Mouse (Mus musculus): ENCODE data around the gene Dnhd1.
"Not testable (repeated sequence)": the region's sequence is repeated elsewhere in the genome, so short reads cannot be mapped to it uniquely, and the experiment has no call there.

Dnhd1 gene

GRCm38 (mm10) chr7:105740089-105740795 lies 89.6 kb downstream of the Dnhd1 start:
- no peak for DNase-seq (ENCODE audit: low read depth)

- no peak for DNase-seq (ENCODE audit: low read depth)
Measured at GRCm38 (mm10) chr7:105740851-105741250, 90.2 kb downstream of the Dnhd1 start.

- no peak for DNase-seq (ENCODE audit: low read depth)
Measured at GRCm38 (mm10) chr7:105741978-105742377, 91.4 kb downstream of the Dnhd1 start.

- DNase-seq (ENCODE audit: low read depth): not testable (repeated sequence)
Measured at GRCm38 (mm10) chr7:105742539-105743215, 92.0 kb downstream of the Dnhd1 start.

GRCm38 (mm10) chr7:105743246-105743925 lies 92.8 kb downstream of the Dnhd1 start:
- not testable (repeated sequence) for DNase-seq (ENCODE audit: low read depth)

- peak; percentile 77 for DNase-seq (ENCODE audit: low read depth)
Measured at GRCm38 (mm10) chr7:105743926-105744590, 93.4 kb downstream of the Dnhd1 start, which contains the start of gene Taf10. Gene Taf10, minus strand, starts transcription at chr7:105744361.

GRCm38 (mm10) chr7:105747776-105748175 lies 97.1 kb downstream of the Dnhd1 start:
- DNase-seq (ENCODE audit: low read depth): no peak

GRCm38 (mm10) chr7:105751491-105752433 lies 101.1 kb downstream of the Dnhd1 start, which contains the start of gene Tpp1:
Gene Tpp1, minus strand, starts transcription at chr7:105752235.
- peak; percentile 89 for DNase-seq (ENCODE audit: low read depth)

- DNase-seq (ENCODE audit: low read depth): no peak
Measured at GRCm38 (mm10) chr7:105752716-105753115, 102.1 kb downstream of the Dnhd1 start.

GRCm38 (mm10) chr7:105753281-105753680 lies 102.7 kb downstream of the Dnhd1 start:
- no peak for DNase-seq (ENCODE audit: low read depth)

GRCm38 (mm10) chr7:105761813-105762484 lies 111.3 kb downstream of the Dnhd1 start:
- DNase-seq (ENCODE audit: low read depth): no peak

GRCm38 (mm10) chr7:105762517-105763270 lies 112.1 kb downstream of the Dnhd1 start:
- DNase-seq (ENCODE audit: low read depth): no peak

- no peak for DNase-seq (ENCODE audit: low read depth)
Measured at GRCm38 (mm10) chr7:105764331-105764730, 113.7 kb downstream of the Dnhd1 start.

GRCm38 (mm10) chr7:105767729-105768165 lies 117.1 kb downstream of the Dnhd1 start:
- DNase-seq (ENCODE audit: low read depth): no peak

- no peak for DNase-seq (ENCODE audit: low read depth)
Measured at GRCm38 (mm10) chr7:105769959-105770358, 119.3 kb downstream of the Dnhd1 start.

All from c-Kit-positive CD71-negative TER-119-negative erythroid progenitor cells, embryonic 14.5 days (primary cell).